Mouse (Mus musculus) ES-Bruce4 (cell line): ENCODE measurements around the gene Brix1. TPM values are rescaled to one million over a fixed set of nuclear protein-coding genes. Genes with fewer than 3 reads are reported as not detected.
"Not testable (repeated sequence)": the region's sequence is repeated elsewhere in the genome, so short reads cannot be mapped to it uniquely, and the experiment has no call there.

ENCODE experiments used
- H3K27ac ChIP-seq: 2 replicates; pipeline ENCODE4 v1.5.1; 2012; ENCODE audit warnings: low read length, inconsistent platforms; ENCODE audit not compliant: insufficient read depth
- H3K27me3 ChIP-seq: 2 replicates; pipeline ENCODE4 v1.6.1; 2012; ENCODE audit warnings: mild to moderate bottlenecking, low read length, inconsistent platforms; ENCODE audit not compliant: control insufficient read depth, poor library complexity, insufficient read depth, severe bottlenecking
- H3K36me3 ChIP-seq: 2 replicates; pipeline ENCODE4 v1.6.1; 2012; ENCODE audit warnings: inconsistent platforms, mild to moderate bottlenecking, low read length, moderate library complexity; ENCODE audit not compliant: control insufficient read depth, poor library complexity, insufficient read depth, severe bottlenecking
- H3K4me1 ChIP-seq: one replicate; pipeline ENCODE4 v1.8.1; 2011; ENCODE audit warnings: low read length; ENCODE audit not compliant: control insufficient read depth, insufficient read depth
- H3K4me3 ChIP-seq: 2 replicates; pipeline ENCODE4 v1.5.1; 2011; ENCODE audit warnings: low read depth, mild to moderate bottlenecking, low read length
- H3K9ac ChIP-seq: 2 replicates; pipeline ENCODE4 v1.6.1; 2012; ENCODE audit warnings: low read depth, mild to moderate bottlenecking, inconsistent platforms; ENCODE audit not compliant: poor library complexity, severe bottlenecking
- H3K9me3 ChIP-seq: replicated peaks from 2 replicates; pipeline ENCODE4 v1.6.1; 2012; ENCODE audit warnings: mild to moderate bottlenecking, low read length, inconsistent platforms; ENCODE audit not compliant: control insufficient read depth, poor library complexity, insufficient read depth, severe bottlenecking
- CTCF ChIP-seq: IDR thresholded peaks from one replicate; pipeline ENCODE4 v1.8.1; 2011; ENCODE audit warnings: low read depth, low read length
- EP300 ChIP-seq: IDR thresholded peaks from 2 replicates; pipeline ENCODE4 v1.6.1; 2011; ENCODE audit warnings: low read depth, low read length; ENCODE audit not compliant: insufficient read depth
- POLR2A ChIP-seq: IDR thresholded peaks from one replicate; pipeline ENCODE4 v1.8.1; 2011; ENCODE audit warnings: low read length; ENCODE audit not compliant: insufficient read depth
- polyA plus RNA-seq: library from polyadenylated mRNA; stranded (reverse); fragments of >200 nt; gene quantifications from 2 replicates; pipeline ENCODE4 v1.2.4, GENCODE M21; 2011; ENCODE audit warnings: low read depth; ENCODE audit not compliant: missing spikeins, insufficient read depth, insufficient read length

Brix1 gene
- 188 and 191 TPM in 2 replicates for polyA plus RNA-seq

DNA sequence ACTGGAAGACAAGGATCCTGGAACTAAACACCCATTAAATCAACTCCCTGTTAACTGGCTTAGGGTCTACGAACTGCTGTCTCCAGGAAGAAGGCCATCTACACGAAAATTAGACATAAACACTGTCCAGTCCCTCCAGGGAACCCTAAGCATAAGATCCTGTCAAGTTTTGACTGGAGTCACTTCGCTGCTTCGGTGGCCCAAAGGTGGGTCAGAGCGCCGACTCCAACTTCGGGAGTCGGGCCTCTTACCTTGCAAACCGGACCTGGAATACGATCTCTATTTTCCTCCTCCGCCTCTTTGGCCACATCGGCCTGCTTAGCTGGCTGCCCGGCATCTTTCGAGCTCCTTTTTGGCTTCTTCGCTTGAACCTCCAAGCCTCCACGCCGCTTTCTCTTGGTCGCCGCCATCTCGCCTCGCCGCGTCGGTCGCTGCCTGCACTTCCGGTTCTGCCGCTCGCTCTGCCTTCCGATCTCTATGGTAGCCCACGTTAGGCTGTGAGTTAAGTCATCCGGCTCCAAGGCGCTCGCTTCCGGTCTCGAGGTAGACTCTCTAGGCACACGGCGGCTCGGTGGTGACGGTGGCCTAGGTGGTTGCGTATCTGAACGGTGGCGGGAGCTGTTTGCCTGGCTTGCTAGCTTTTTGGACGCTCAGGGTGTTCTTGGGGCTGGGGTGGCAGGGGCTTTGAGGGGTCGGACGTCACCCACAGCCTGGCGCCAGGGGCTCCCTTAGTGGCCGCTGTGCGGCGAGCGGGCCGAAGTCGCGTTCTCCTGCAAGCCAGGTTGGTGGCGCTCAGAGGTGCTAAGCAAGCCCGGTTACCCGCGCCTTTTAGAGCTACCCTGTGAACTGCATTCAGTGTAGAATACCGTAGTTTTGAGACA is at the start of gene Brix1, which contains the start of gene Rad1:
TSS of gene Brix1 (minus strand) at position 464 of the 881 bp plus-strand sequence.
TSS of gene Rad1 (plus strand) at position 535 of the 881 bp plus-strand sequence.
- no peaks in the 10 kb centered on the region for H3K27me3 ChIP-seq
- TF ChIP-seq POLR2A (peak; percentile 50), EP300 (0 out of 2 replicates have a peak, but pooled peaks have one; percentile 37), CTCF (no peak)
- H3K9ac ChIP-seq = peak within 1 kb of the TSS; percentile 90
- H3K27ac ChIP-seq = peak within 1 kb of the TSS; percentile 16; the same call in 1 of the 2 replicates
- H3K36me3 ChIP-seq = peaks cover 42% of the 10 kb centered on the region
- no peaks in the 10 kb centered on the region for H3K4me1 ChIP-seq
- no peaks in the 10 kb centered on the region for H3K9me3 ChIP-seq
- peak within 1 kb of the TSS; percentile 87 for H3K4me3 ChIP-seq

DNA sequence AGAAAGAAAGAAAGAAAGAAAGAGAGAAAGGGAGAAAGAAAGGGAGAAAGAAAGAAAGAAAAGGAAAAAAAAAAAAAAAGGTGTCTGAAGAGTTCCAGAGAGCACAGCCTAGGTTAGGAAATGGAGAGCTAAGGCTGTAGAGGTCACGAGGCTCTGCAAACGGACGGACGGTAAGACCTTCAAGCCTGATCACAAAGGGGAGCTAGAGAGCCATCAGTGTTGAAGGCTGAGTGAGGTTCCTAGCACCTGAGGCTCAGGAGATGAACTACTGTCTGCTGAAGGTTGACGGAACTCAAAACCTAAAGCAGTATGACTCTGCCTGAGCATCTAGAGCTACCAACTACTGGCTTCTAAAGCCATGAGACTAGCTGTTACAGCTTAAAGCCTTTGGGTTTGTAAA is 48.8 kb upstream of the Brix1 start:
- H3K27ac ChIP-seq = no peak overlapping the region
- H3K4me1 ChIP-seq = no peaks in the 10 kb centered on the region
- H3K9ac ChIP-seq = no peak overlapping the region
- no peaks in the 10 kb centered on the region for H3K36me3 ChIP-seq
- TF ChIP-seq CTCF (peak; percentile 20), POLR2A (no peak), EP300 (no peak)
- H3K4me3 ChIP-seq = no peak overlapping the region
- H3K9me3 ChIP-seq = no peaks in the 10 kb centered on the region
- no peaks in the 10 kb centered on the region for H3K27me3 ChIP-seq

DNA sequence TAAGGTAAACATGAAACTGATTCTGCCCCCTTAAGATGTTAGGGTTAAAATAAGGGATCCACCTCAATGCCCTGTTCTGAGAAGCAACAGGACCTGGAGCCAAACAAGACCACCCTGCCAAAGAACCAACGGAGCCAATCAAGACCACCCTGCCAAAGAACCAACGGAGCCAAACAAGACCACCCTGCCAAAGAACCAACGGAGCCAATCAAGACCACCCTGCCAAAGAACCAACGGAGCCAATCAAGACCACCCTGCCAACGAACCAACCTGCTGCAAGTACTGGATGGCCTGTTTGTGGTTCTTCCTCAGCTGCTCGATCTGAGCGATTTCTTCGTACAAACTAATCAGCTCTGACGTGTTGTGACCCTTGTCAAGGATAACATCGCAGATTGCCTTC is 47.6 kb upstream of the Brix1 start:
- H3K36me3 ChIP-seq, H3K9me3 ChIP-seq, H3K27me3 ChIP-seq, H3K4me1 ChIP-seq, H3K9ac ChIP-seq, H3K4me3 ChIP-seq, H3K27ac ChIP-seq: not testable (repeated sequence)

DNA sequence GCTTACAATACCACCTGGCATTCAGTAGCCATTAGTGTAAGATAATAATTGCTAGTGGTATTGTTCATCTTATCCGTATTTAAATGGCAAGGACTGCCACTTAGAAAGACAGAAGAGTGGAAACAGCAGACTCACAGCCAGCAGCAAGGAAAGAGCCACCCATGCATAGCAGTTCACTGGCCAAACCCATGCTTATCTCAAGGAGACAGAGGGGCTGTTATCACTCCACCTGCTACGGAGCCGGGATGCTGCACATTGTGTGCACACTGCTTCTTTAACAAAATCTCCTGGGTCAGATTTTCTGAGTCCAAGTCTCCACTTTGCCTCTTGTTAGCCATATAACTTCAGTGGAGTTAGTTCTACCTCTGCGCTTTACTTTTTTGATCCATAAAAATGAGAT is 45.6 kb upstream of the Brix1 start:
- Histone ChIP-seq H3K4me1 (no peaks in the 10 kb centered on the region), H3K27me3 (no peaks in the 10 kb centered on the region), H3K27ac (no peak overlapping the region), H3K4me3 (no peak overlapping the region), H3K36me3 (no peaks in the 10 kb centered on the region), H3K9me3 (no peaks in the 10 kb centered on the region), H3K9ac (no peak overlapping the region)
- TF ChIP-seq POLR2A (no peak), EP300 (no peak), CTCF (no peak)

DNA sequence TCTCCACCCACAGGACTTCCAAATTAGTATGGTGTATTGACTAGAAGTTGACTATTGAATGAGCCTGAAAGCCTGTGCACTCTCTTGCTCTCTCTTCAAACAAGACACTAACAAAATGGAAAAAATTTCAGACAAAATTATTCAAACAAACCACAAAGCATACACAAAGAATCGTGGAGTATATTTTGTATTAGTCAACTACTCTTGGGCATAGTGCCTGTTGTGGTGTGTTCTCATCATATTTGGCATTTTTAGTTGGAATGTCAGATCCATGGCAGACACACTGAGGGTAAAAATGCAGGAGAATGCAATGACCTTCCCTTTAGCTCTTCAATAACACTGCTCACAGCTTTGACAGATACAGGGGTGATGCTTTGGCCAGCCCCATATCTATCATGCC is 40.1 kb upstream of the Brix1 start:
- no peaks in the 10 kb centered on the region for H3K36me3 ChIP-seq
- TF ChIP-seq POLR2A (no peak), CTCF (no peak), EP300 (no peak)

DNA sequence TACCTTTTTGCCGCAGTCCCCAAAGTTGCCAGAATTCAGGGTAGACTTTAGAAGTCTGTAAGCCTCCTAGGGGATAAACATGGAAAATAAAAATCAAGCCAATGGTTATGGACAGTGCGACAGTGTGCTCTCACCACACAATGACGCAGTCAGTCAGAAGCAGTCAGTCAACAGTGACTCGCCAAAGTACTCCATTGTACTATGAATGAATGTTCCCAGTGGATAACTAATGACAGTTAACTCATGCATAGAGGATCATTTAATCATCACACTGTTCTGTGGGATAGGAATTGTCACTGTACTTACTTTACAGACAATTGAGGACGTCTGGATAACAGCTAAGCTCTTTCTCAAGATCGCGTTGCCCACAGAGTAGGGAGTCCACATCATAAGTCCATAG is 29.4 kb upstream of the Brix1 start:
- H3K9me3 ChIP-seq = peaks cover 14% of the 10 kb centered on the region; the same call in 1 of the 2 replicates
- H3K36me3 ChIP-seq = no peaks in the 10 kb centered on the region
- no peak overlapping the region for H3K27ac ChIP-seq
- H3K4me3 ChIP-seq = no peak overlapping the region
- no peaks in the 10 kb centered on the region for H3K4me1 ChIP-seq
- no peaks in the 10 kb centered on the region for H3K27me3 ChIP-seq
- no peak for TF ChIP-seq POLR2A
- TF ChIP-seq CTCF = no peak
- TF ChIP-seq EP300 = no peak
- H3K9ac ChIP-seq = no peak overlapping the region

More for the DNA sequence above, 40.1 kb upstream of the Brix1 start:
- no peaks in the 10 kb centered on the region for H3K9me3 ChIP-seq
- no peak overlapping the region for H3K27ac ChIP-seq
- no peaks in the 10 kb centered on the region for H3K4me1 ChIP-seq
- H3K27me3 ChIP-seq = no peaks in the 10 kb centered on the region
- H3K9ac ChIP-seq = no peak overlapping the region
- H3K4me3 ChIP-seq = no peak overlapping the region
